Mouse (Mus musculus) kidney, postnatal 14 days (tissue): ENCODE measurements around the gene Sv2c.
"Not testable (repeated sequence)": the region's sequence is repeated elsewhere in the genome, so short reads cannot be mapped to it uniquely, and the experiment has no call there.

Source experiments
- DNase-seq: peaks from one replicate; pipeline ENCODE4 v3.0.0; 2022; ENCODE audit warnings: mixed read lengths

Sv2c gene

DNA sequence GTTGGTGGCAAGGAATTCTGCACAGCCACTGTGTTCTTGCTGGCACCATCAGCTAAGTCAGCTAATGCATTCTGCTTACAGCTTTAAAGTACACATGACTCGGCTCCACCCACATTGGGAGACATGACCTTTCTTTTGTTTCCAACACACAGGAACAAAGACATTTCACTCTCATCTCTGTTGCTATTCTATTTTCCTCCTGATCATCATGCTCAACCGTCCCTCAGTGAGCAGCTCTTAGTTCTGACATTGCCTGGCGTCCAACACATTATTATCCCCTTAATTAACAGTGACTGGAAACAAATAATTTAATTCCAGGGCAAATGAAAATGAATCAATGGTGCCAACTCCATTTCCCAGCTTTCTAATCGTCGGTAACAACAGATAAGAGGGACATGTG is 87.0 kb downstream of the Sv2c start:
- DNase-seq, result no peak

GRCm38 (mm10) chr13:96040275-96041042 is 91.9 kb downstream of the Sv2c start:
- no peak for DNase-seq

DNA sequence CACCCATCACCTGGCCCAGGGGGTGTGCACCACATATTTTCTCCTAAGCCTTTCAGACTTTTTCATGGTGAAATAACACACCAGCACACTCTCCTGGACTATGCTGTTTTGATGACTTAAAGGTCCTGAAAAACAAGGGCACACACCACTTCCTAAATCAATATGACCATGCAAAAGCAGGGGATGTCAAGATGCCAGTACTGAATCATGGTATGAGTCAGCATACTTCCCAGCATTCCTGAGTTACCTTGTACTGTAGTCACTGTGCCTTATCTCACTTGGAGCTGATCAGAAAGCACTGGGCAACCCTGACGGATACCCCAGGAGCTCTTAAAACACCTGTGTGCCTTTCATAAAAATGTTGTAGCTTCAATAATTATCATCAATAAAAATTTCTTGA is 92.8 kb downstream of the Sv2c start:
- no peak for DNase-seq

DNA sequence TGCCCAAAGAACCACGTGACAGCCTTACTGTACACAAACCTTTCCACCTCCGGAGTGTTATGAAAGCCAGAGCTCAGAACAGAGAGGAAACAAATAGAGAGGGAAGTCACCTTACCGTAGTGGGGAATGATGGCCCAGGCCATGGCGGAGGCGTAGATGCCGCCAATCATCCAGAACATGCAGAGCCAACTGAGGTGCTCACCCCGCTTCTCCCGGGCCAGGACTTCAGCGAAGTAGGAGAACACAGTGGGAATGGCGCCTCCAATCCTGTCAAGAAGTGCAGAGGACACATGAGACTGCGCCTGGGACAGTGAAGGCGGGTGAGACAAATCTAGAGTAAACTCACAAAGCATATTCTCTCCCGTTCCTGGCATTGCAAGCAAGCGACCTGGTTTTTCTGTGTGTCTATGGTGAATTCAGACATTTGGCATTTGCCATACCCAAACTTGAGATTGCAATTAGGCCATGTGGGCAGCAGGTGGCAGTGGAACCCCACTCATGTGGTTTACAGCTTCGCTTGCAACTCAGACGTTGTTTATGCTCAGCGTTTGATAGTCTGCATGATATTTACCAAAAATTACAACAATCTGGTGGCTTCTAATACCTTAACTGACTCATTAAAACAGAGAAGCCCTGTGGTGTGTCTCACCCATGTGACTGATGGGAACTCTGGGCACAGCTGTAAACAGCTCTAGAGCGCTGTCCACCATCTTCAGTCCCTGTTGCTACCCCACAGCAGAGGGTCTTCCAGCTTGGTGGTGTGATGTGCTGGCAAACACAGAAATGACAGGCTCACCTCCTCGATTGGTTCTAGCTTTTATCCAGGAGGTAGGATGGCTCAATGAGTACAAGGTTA is 101.8 kb downstream of the Sv2c start:
- peak; percentile 13 for DNase-seq

DNA sequence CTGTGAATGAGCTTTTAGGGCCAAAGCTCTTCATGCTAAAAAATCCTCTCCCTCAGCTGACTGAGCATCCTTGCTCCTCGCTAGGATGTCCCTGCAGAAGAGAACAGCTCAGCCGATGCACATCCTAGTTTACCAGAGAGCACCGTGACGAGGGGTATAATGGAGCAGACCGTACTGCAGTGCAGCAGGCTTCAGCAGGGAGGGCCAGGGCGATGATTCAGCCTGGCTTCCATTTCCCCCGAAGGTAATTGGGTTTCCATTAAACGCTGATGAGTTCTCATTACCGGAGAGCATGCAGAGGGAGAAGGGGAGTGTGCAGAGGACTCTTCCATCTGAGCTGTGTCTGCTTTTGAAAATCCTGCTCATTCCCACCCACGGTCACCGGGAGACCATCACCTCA is 108.5 kb downstream of the Sv2c start:
- DNase-seq, result no peak

- DNase-seq, result no peak
Measured at GRCm38 (mm10) chr13:96015516-96015915, 116.9 kb downstream of the Sv2c start.

- no peak for DNase-seq
Measured at GRCm38 (mm10) chr13:96010861-96011511, 121.4 kb downstream of the Sv2c start.

DNA sequence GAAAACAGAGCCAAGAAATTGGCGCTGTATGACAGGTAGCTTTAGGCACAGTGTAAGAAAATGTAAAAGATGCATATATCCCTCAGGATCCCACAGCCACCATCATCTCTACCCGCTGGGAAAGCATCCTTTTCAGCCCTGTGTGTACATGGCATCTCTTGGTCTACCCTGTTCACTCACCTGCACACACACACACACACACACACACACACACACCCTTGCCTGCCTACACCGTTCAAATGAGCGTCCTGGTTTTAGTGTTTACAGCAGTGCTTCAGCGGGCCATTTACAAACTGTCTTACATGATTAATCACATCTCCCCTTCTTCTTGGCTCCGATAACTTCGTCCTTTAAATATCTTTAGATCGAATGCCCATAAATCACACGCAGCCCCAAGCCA is 123.4 kb downstream of the Sv2c start:
- DNase-seq, result no peak

- no peak for DNase-seq
Measured at GRCm38 (mm10) chr13:96008154-96008553, 124.2 kb downstream of the Sv2c start.

DNA sequence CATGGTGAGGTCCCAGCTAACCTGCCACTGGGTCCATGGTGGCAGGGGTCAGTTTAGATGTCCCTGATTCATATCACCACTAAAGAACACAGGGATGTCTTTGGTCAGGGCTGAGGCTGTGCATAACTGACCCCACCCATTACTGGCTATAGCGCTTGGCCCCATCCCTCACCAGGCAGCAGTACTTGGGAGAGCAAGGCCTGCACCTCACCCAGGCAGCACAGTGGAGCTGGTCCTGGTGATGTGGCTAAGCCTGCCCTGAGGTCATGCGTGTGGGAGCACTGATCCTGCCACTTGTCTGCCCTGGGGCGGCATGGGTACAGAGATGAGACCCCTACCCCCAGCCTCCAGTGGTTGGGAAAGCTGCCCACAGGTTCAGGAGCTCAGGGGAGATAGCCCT is 128.8 kb downstream of the Sv2c start:
- DNase-seq, result no peak

DNA sequence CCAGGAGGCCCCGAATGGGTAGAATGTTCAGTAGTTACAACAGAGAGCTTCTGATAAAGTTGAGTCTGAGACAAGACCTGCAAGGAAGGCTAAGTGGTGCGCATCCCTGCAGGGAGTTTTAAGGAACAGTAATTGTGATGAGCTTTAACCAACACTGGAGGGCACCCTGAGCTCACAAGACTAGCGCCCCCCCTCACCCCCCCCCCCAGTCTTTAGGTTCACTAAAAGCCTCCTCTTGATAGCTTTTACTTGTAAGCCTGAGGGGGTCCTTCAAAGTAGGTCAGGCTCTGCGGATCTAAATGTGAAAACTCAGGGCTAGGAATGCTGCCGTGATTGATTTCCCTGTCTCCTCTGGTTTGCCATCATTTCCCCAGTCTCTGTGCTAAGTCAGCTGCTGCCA is 129.9 kb downstream of the Sv2c start:
- DNase-seq, result no peak

DNA sequence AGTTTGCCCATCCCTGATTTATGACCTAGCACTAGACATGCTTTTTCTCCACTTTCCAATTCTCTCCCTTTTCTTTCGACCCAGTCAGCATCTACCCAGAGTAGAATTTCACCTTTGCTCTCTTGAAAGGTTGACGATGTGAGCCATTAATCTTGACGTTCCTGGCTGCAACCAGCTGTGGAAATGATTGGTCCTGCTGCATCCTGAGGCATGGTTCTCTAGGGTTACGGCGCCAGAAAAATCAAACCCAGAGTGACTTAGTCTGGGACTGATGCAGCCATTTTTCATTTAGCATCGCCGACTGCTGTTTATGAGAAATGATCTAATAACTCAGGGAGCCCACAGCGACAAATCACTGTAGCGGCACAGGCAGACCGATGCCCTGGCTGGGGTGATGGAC is 133.0 kb downstream of the Sv2c start:
- peak; percentile 12 for DNase-seq

DNA sequence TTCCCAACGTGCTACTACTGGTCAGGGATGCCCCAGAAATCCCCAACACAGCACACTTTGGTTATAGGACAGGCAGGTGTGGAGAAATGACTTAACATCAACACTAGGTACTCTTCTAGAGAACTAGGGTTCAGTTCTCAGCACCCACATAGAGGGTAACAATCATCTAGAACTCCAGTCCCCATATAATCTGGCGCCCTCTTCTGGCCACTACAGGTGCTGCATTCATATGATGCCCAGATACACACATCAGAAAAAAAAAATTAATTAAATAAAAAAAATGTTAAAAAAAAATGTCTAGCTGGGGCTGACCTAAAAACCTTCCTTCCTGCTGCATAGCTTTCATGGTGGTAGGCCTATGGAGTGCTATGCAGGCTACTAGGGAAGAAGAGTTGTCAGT is 135.1 kb downstream of the Sv2c start:
- DNase-seq, result no peak

DNA sequence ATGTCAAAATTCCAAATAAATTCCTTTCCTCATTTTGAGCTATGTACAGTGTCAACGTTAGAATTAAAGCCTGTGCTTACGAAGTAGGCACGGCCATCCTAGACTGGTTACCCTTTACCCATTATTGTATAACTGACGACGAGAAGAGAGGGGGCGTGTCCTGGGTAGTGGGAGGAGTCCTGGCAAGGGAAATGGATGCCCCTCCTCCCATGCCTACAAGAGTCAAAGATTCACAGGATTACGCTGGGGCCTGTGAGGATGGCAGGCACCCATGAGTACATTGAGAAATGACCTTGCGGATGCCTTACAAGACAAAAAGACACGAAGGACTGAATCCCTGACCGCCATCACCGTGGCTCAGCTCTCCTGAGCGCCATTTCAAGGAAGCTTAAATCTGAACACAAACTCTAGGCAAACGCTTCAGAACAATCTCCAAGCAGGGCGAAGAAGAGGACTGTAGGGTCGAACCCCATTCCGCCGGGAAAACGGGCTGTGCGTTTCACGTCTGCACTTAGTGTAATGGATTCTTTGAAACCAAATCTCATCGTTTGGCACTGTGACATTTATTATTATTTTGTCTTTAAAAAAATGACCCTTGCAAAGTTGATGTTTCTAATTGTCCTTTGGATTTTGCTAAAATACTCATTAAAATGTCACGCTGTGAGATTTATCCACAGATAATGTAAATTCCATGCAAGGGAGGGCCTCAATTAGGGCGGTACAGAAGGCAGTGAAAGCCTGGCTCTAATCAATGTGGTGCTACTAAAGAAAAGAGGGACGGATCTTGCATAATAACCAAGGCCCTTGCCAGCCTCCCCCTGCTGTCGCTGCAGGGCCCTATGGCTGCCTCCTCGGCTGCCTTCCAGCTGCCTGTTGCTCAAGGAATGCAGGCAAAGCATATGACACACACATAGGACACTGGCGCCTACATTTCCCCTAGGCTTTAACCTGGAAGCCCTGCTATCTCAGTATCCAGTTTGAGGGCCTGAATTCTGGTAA is 137.4 kb downstream of the Sv2c start:
- DNase-seq, result no peak

- DNase-seq, result no peak
Measured at GRCm38 (mm10) chr13:95988181-95988580, 144.2 kb downstream of the Sv2c start.

DNA sequence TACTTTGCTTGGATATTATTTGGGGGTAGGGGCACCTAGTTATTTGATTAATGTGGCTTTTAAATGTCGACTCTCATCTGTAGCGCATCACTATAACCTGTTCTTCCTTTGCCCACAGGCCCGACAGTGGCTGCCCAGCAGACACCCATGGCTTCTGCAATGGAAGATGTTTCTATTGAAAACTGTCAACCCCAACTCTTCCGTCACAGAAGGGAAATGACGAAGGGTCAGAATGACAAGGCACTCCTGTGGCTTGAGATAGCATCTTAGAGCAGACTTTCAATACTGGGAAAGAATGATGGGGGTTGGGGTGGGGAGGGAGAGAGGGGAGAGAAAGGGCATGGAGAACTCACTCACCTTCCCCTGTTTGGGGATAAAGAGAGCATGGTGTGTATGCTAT is 145.2 kb downstream of the Sv2c start:
- DNase-seq, result no peak

GRCm38 (mm10) chr13:95986375-95986774 is 146.0 kb downstream of the Sv2c start:
- DNase-seq, result peak; percentile 14

- DNase-seq, result no peak
Measured at GRCm38 (mm10) chr13:95975225-95975624, 157.2 kb downstream of the Sv2c start.

- DNase-seq, result no peak
Measured at GRCm38 (mm10) chr13:95974106-95974505, 158.3 kb downstream of the Sv2c start.

DNA sequence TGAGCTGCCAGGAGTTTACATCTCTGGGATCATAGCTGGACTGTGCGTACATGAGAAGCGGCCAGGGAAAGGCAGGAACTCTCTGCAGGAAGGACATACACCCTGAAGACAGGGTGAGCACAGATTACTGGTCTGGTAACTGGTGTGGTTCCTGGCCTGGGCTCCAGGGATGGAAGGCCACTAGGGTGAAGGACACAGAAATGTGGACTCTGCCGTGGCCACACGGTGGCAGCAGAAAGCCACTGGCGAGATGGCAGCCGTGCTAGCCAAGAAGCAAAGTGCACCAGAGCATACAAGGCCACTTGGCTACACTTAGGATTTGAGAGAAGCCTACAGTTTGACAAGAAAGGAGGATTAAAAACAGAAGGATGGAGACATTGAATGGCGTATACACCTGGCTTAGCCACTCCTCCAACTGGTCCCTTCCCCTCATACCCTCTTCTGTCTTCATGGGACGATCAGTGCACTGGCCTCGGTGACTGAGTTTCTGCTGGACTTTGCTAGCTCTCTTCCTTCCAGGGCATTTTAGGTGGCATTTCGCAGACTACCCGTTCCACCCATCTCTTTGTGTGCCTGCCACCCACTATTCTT is 158.9 kb downstream of the Sv2c start:
- DNase-seq, result peak; percentile 80

DNA sequence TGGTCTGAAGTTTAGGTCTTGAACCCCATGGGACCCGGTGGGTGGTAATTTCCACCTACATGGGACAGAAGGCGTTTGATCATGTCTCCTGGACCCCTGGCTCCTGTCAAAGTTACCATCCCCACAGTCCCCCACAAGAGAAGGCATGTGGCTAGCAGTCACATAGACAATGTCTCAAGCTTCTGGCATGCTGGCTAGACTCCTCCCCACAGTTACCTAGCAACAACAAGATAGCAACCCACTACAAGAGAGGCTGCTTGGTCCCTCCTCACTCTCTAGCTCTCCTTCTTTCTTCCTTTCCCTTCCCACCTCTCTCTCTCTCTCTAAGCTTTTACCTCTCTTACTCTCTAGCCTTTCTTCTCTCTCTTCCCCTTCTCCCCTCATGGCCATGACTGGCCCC is 164.3 kb downstream of the Sv2c start:
- not testable (repeated sequence) for DNase-seq

DNA sequence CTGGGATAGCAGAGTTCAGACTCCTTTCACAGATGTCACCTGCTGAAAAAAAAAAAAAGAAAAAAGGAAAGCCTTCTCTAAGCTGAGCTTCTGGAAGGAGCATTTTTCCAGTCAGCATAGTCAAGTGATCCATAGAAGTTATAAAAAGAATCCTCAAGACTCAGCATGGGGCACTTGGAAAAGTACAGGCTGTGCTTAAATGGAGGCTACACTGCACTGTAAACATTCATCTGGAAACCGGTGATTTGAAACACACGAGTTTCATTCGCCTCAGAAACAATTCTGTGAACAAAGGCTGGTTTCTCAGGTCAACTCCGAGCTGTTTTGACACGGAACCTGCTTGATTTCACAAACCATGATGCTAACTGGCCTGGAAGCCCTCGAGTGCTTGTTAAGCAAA is 165.6 kb downstream of the Sv2c start:
- DNase-seq, result no peak
